Mouse (Mus musculus): ENCODE results near the gene Engase. TPM values are rescaled to one million over a fixed set of nuclear protein-coding genes. Genes with fewer than 3 reads are reported as not detected.
A peak's percentile ranks its signal among the peaks of the same experiment; 100 is the strongest.

Gene Engase
- total and polyA plus RNA-seq, 3 experiments = 4.4 to 5.4 (median 5.2) TPM

DNA sequence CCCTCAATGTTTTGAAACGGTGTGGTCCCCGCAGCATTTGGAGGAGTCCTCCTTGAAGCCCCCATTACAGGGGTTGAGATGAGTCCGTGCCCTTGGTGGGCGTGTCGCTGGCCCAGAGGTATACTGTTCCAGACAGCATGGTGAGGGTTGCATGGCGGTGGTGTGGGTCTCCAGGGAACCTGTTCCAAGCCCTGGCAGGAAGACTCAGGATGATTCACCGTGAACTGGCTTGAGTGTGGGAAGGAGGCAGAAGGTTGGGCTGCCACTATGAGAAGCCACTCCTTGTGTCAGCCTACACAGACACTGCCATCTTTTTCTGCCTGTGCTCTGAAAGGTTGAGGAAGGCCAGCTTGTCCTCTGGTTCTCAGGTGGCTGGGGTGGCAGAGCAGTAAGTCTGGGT, 41.3 kb downstream of the Engase start:
- Histone ChIP-seq H3K27me3 (ENCODE audit: control insufficient read depth, insufficient read depth, low read length) (no peaks in the 10 kb centered on the region), H3K27ac (no peak overlapping the region), H3K36me3 (ENCODE audit: control insufficient read depth, insufficient read depth, low read length) (no peaks in the 10 kb centered on the region), H3K4me3 (no peak overlapping the region), H3K9ac (ENCODE audit: low read depth, low read length) (no peak overlapping the region), H3K4me1 (ENCODE audit: control insufficient read depth, insufficient read depth, low read length) (peaks cover 5% of the 10 kb centered on the region; the same call in 1 of the 2 replicates), H3K79me2 (replicated peaks; ENCODE audit: control insufficient read depth, insufficient read depth, low read length) (no peaks in the 10 kb centered on the region)
- DNase-seq = no peak
- no peak for TF ChIP-seq CTCF (IDR thresholded peaks at IDR 0.05)
- no peak for TF ChIP-seq POLR2A (IDR thresholded peaks at IDR 0.05; ENCODE audit: insufficient read depth, low read depth, low read length)
- TF ChIP-seq EP300 (IDR thresholded peaks at IDR 0.05; ENCODE audit: insufficient read depth, low read depth, low read length) = no peak
- 80% methylated on average over 7 of the region's 7 CpGs for WGBS
- intact Hi-C loops (cut with DNase I) = no loop called here

GRCm38 (mm10) chr11:118518743-118519142, 42.1 kb downstream of the Engase start:
- Histone ChIP-seq H3K79me2 (replicated peaks; ENCODE audit: control insufficient read depth, insufficient read depth, low read length) (no peaks in the 10 kb centered on the region), H3K4me3 (no peak overlapping the region), H3K36me3 (ENCODE audit: control insufficient read depth, insufficient read depth, low read length) (no peaks in the 10 kb centered on the region), H3K9ac (ENCODE audit: low read depth, low read length) (no peak overlapping the region), H3K4me1 (ENCODE audit: control insufficient read depth, insufficient read depth, low read length) (peaks cover 5% of the 10 kb centered on the region; the same call in 1 of the 2 replicates), H3K27ac (no peak overlapping the region), H3K27me3 (ENCODE audit: control insufficient read depth, insufficient read depth, low read length) (no peaks in the 10 kb centered on the region)
- TF ChIP-seq POLR2A (IDR thresholded peaks at IDR 0.05; ENCODE audit: insufficient read depth, low read depth, low read length) (no peak), EP300 (IDR thresholded peaks at IDR 0.05; ENCODE audit: insufficient read depth, low read depth, low read length) (0 out of 2 replicates have a peak, but pooled peaks have one; percentile 14)
- DNase-seq = peak; percentile 74 to 84
- 63% methylated on average over 7 of the region's 7 CpGs for WGBS
- intact Hi-C loops (cut with DNase I) = no loop called here

- no peaks in the 10 kb centered on the region for H3K36me3 ChIP-seq (ENCODE audit: control insufficient read depth, insufficient read depth, low read length)
- H3K4me1 ChIP-seq (ENCODE audit: control insufficient read depth, insufficient read depth, low read length) = peaks cover 5% of the 10 kb centered on the region; the same call in 1 of the 2 replicates
- whole genome bisulfite sequencing = 56% methylated on average over 5 of the region's 5 CpGs
- intact Hi-C loops (cut with DNase I) = no loop called here
- H3K27ac ChIP-seq = no peak overlapping the region
- no peak overlapping the region for H3K9ac ChIP-seq (ENCODE audit: low read depth, low read length)
- H3K79me2 ChIP-seq (replicated peaks; ENCODE audit: control insufficient read depth, insufficient read depth, low read length) = no peaks in the 10 kb centered on the region
- TF ChIP-seq CTCF (IDR thresholded peaks at IDR 0.05) (peak; percentile 56), EP300 (IDR thresholded peaks at IDR 0.05; ENCODE audit: insufficient read depth, low read depth, low read length) (no peak)
- DNase-seq = no peak
- H3K27me3 ChIP-seq (ENCODE audit: control insufficient read depth, insufficient read depth, low read length) = no peaks in the 10 kb centered on the region
- H3K4me3 ChIP-seq = no peak overlapping the region
Measured at GRCm38 (mm10) chr11:118520251-118520650, 43.6 kb downstream of the Engase start.

- H3K36me3 ChIP-seq (ENCODE audit: control insufficient read depth, insufficient read depth, low read length) = no peaks in the 10 kb centered on the region
- H3K9ac ChIP-seq (ENCODE audit: low read depth, low read length) = no peak overlapping the region
- DNase-seq = no peak
- H3K4me3 ChIP-seq = no peak overlapping the region
- TF ChIP-seq EP300 (IDR thresholded peaks at IDR 0.05; ENCODE audit: insufficient read depth, low read depth, low read length) (no peak), POLR2A (IDR thresholded peaks at IDR 0.05; ENCODE audit: insufficient read depth, low read depth, low read length) (no peak), CTCF (IDR thresholded peaks at IDR 0.05) (no peak)
- H3K27me3 ChIP-seq (ENCODE audit: control insufficient read depth, insufficient read depth, low read length) = no peaks in the 10 kb centered on the region
- intact Hi-C loops (cut with DNase I) = no loop called here
- H3K27ac ChIP-seq = no peak overlapping the region
- WGBS = 76% methylated on average over 2 of the region's 2 CpGs
- H3K79me2 ChIP-seq (replicated peaks; ENCODE audit: control insufficient read depth, insufficient read depth, low read length) = no peaks in the 10 kb centered on the region
- peaks cover 5% of the 10 kb centered on the region; the same call in 1 of the 2 replicates for H3K4me1 ChIP-seq (ENCODE audit: control insufficient read depth, insufficient read depth, low read length)
Measured at GRCm38 (mm10) chr11:118520932-118521331, 44.3 kb downstream of the Engase start.

- 0 out of 2 replicates have a peak, but pooled peaks cover 1% of the 10 kb centered on the region for H3K4me1 ChIP-seq (ENCODE audit: control insufficient read depth, insufficient read depth, low read length)
- no peak overlapping the region for H3K4me3 ChIP-seq
- 73% methylated on average over 4 of the region's 4 CpGs for WGBS
- H3K9ac ChIP-seq (ENCODE audit: low read depth, low read length) = no peak overlapping the region
- no peak overlapping the region for H3K27ac ChIP-seq
- DNase-seq = no peak
- intact Hi-C loops (cut with DNase I) = no loop called here
- H3K36me3 ChIP-seq (ENCODE audit: control insufficient read depth, insufficient read depth, low read length) = no peaks in the 10 kb centered on the region
- no peaks in the 10 kb centered on the region for H3K79me2 ChIP-seq (replicated peaks; ENCODE audit: control insufficient read depth, insufficient read depth, low read length)
- TF ChIP-seq CTCF (IDR thresholded peaks at IDR 0.05) (no peak), EP300 (IDR thresholded peaks at IDR 0.05; ENCODE audit: insufficient read depth, low read depth, low read length) (no peak), POLR2A (IDR thresholded peaks at IDR 0.05; ENCODE audit: insufficient read depth, low read depth, low read length) (no peak)
- no peaks in the 10 kb centered on the region for H3K27me3 ChIP-seq (ENCODE audit: control insufficient read depth, insufficient read depth, low read length)
Measured at GRCm38 (mm10) chr11:118523496-118524145, 47.0 kb downstream of the Engase start.

- Histone ChIP-seq H3K79me2 (replicated peaks; ENCODE audit: control insufficient read depth, insufficient read depth, low read length) (no peaks in the 10 kb centered on the region), H3K9ac (ENCODE audit: low read depth, low read length) (no peak overlapping the region), H3K36me3 (ENCODE audit: control insufficient read depth, insufficient read depth, low read length) (no peaks in the 10 kb centered on the region), H3K4me1 (ENCODE audit: control insufficient read depth, insufficient read depth, low read length) (no peaks in the 10 kb centered on the region), H3K4me3 (no peak overlapping the region), H3K27me3 (ENCODE audit: control insufficient read depth, insufficient read depth, low read length) (no peaks in the 10 kb centered on the region), H3K27ac (no peak overlapping the region)
- intact Hi-C loops (cut with DNase I) = no loop called here
- TF ChIP-seq CTCF (IDR thresholded peaks at IDR 0.05) (no peak), EP300 (IDR thresholded peaks at IDR 0.05; ENCODE audit: insufficient read depth, low read depth, low read length) (no peak), POLR2A (IDR thresholded peaks at IDR 0.05; ENCODE audit: insufficient read depth, low read depth, low read length) (no peak)
- no peak for DNase-seq
- WGBS = 80% methylated on average over 11 of the region's 11 CpGs
Measured at GRCm38 (mm10) chr11:118525059-118525458, 48.4 kb downstream of the Engase start.

Measured in heart, adult 2 months (tissue).